Mouse (Mus musculus) lung, embryonic 16.5 days (tissue): Measurements from ENCODE around the gene Bend6. TPM values are rescaled to one million over a fixed set of nuclear protein-coding genes. Genes with fewer than 3 reads are reported as not detected.
"Not testable (repeated sequence)": the region's sequence is repeated elsewhere in the genome, so short reads cannot be mapped to it uniquely, and the experiment has no call there.

Experiments used
- ATAC-seq: fragments of 200-750 bp; cut with Nextera tagmentation; 2 replicates; pipeline ENCODE4 v1.8.0; 2017; ENCODE audit warnings: low read depth, mild to moderate bottlenecking, moderate library complexity
- H3K27ac ChIP-seq: fragments of 300-500 bp; sonication (generic); 2 replicates; pipeline ENCODE4 v1.5.1; 2014; ENCODE audit warnings: mild to moderate bottlenecking, control low read depth, low read length
- H3K27me3 ChIP-seq: fragments of 300-500 bp; sonication (generic); 2 replicates; pipeline ENCODE4 v1.6.1; 2014; ENCODE audit warnings: low read depth, low read length, mixed read lengths; ENCODE audit not compliant: control insufficient read depth, insufficient read depth
- H3K36me3 ChIP-seq: fragments of 300-500 bp; sonication (generic); 2 replicates; pipeline ENCODE4 v1.6.1; 2014; ENCODE audit warnings: low read length; ENCODE audit not compliant: control insufficient read depth, insufficient read depth
- H3K4me1 ChIP-seq: fragments of 300-500 bp; sonication (generic); replicated peaks from 2 replicates; pipeline ENCODE4 v1.6.1; 2014; ENCODE audit warnings: low read length, mixed read lengths; ENCODE audit not compliant: control insufficient read depth, insufficient read depth
- H3K4me2 ChIP-seq: fragments of 300-500 bp; sonication (generic); 2 replicates; pipeline ENCODE4 v1.6.1; 2014; ENCODE audit warnings: low read depth, low read length, control low read depth
- H3K4me3 ChIP-seq: fragments of 300-500 bp; sonication (generic); 2 replicates; pipeline ENCODE4 v1.5.1; 2014; ENCODE audit warnings: mild to moderate bottlenecking, low read length, control low read depth
- H3K9ac ChIP-seq: fragments of 300-500 bp; sonication (generic); 2 replicates; pipeline ENCODE4 v1.6.1; 2014; ENCODE audit warnings: low read length, control low read depth
- H3K9me3 ChIP-seq: fragments of 300-500 bp; sonication (generic); 2 replicates; pipeline ENCODE4 v1.6.1; 2016; ENCODE audit warnings: low read length; ENCODE audit not compliant: control insufficient read depth
- WGBS: fragments of 180-500 bp; shearing (Covaris S2); extraction: QIAGEN DNeasy Blood & Tissue Kit; methylation state at CpG from one replicate; pipeline ENCODE4 v1.1.7; 2014; 5-methylcytosine and 5-hydroxymethylcytosine counted together
- polyA plus RNA-seq: library from polyadenylated mRNA; unstranded; fragments of >200 nt; fragmentation: Nextera tagmentation; extraction: Ambion mirVana; gene quantifications from 2 replicates; pipeline ENCODE4 v1.2.1, GENCODE M21; 2015

Gene Bend6
- polyA plus RNA-seq, 1 experiment from 2014 or later, result 0.41 TPM

DNA sequence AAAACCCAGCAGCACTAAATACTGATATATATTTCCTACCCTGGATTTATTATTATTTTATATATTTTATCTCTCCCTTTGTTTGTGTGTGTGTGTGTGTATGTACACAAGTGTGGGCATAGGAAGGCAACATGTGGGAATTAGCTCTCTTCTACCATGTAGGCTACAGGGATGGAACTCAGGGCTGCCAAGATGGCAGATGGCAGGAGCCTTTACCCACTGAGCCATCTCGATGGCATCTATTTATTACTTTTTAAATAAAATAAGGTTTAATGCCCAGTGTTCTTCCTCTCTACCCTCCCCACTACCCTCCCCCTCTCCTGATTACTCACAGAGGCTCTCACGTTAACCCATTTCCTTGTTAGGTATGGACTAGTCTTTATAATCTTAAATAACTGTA, 38.6 kb downstream of the Bend6 start:
- Histone ChIP-seq H3K4me2 (no peak overlapping the region), H3K27me3 (no peaks in the 10 kb centered on the region), H3K27ac (no peak overlapping the region), H3K4me3 (no peak overlapping the region), H3K9ac (no peak overlapping the region), H3K4me1 (no peaks in the 10 kb centered on the region), H3K36me3 (no peaks in the 10 kb centered on the region), H3K9me3 (no peaks in the 10 kb centered on the region)
- 68% methylated on average over 2 of the region's 2 CpGs for WGBS
- ATAC-seq, result no peak

DNA sequence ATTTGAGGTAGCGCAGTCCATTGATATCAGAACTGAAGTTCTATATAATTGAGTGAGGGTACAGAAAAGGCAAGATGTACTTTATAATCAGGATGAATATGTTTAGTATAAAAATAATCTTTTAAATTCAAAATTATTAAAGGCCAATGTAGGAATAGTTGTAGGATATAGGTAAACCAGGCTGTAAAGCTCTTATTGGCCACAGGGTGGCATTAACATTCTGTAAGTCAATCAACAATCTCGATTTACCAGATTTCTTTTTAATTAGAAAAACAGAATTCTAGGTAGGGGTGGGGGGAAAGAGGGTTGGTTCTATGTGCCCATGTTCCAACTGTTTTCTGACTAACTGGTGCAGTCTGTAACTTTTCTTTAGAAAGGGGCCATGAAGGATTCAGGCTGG, 60.8 kb downstream of the Bend6 start:
- no peak overlapping the region for H3K9ac ChIP-seq
- ATAC-seq, result no peak
- H3K4me1 ChIP-seq, result no peaks in the 10 kb centered on the region
- H3K4me3 ChIP-seq, result no peak overlapping the region
- no peak overlapping the region for H3K27ac ChIP-seq
- no peaks in the 10 kb centered on the region for H3K36me3 ChIP-seq
- 92% methylated on average over 2 of the region's 2 CpGs for WGBS
- H3K9me3 ChIP-seq, result no peaks in the 10 kb centered on the region
- no peaks in the 10 kb centered on the region for H3K27me3 ChIP-seq
- H3K4me2 ChIP-seq, result no peak overlapping the region

DNA sequence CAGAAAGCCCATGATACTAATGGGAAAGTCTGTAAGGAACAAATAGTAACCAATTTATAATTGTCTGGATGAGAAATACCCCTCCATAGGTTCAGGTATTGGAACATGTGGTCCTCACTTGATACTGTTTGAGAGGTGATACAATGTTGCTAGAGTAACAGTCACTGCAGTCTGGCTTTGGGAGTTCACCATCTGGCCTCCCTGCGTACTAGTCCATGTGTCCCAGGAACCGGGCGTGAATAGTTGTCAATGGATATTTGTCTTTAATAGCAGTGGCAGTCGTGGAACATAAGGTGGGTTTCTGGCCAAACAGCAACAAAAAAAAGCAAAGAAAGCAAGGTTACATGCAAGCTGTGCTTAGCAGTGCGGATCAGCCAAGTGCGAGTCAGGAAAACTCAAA, 63.8 kb downstream of the Bend6 start:
- no peak for ATAC-seq
- H3K36me3 ChIP-seq, result no peaks in the 10 kb centered on the region
- WGBS, result 74% methylated on average over 6 of the region's 6 CpGs

DNA sequence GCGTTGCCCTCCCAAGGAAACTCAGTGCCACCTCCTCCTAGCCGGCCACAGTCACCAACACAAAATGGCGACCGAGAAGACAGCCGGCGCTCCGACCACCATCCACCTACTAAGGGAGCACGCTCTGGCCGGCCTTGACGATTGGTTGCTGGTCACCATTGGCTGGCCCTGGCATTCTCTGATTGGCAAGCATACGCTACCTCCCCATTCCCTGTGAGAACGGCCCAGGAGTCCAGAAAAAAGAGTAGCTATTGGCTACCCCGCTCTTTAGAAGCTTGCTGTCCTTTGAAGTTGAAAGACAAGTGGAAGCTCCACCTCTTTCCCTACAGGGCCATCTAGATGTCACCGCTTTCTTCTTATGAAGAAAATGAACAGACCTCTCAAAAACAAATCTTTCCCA, 68.7 kb downstream of the Bend6 start:
- not testable (repeated sequence) for H3K27me3 ChIP-seq, H3K9me3 ChIP-seq, ATAC-seq, H3K4me1 ChIP-seq, H3K36me3 ChIP-seq, H3K4me3 ChIP-seq, H3K4me2 ChIP-seq, H3K9ac ChIP-seq, H3K27ac ChIP-seq
- 95% methylated on average over 14 of the region's 14 CpGs for WGBS

More for the DNA sequence above, 63.8 kb downstream of the Bend6 start:
- Histone ChIP-seq H3K4me2 (no peak overlapping the region), H3K4me3 (no peak overlapping the region), H3K4me1 (no peaks in the 10 kb centered on the region), H3K9ac (no peak overlapping the region), H3K9me3 (no peaks in the 10 kb centered on the region), H3K27ac (no peak overlapping the region), H3K27me3 (no peaks in the 10 kb centered on the region)

DNA sequence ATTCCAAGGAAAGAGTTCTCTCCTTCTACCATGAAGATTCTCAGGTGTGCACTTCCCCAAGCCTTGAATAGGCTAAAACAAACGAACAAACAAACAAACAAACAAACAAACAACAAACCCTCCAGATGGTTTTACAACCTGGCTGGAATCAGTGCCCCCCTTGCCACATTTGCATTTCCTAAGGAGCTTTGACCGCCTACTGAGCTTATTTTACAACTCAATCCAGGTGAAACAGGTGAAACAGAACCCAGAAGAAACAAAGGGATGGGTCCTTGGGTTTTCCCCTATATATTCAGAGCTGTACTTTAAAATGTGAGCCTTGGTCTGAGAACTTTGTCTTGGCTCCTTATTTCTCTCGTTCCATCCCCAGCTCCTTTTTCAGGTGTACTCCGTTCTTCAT, 77.0 kb downstream of the Bend6 start:
- Histone ChIP-seq H3K4me1 (no peaks in the 10 kb centered on the region), H3K4me2 (no peak overlapping the region), H3K27me3 (no peaks in the 10 kb centered on the region), H3K36me3 (no peaks in the 10 kb centered on the region), H3K4me3 (no peak overlapping the region), H3K9me3 (no peaks in the 10 kb centered on the region), H3K9ac (no peak overlapping the region), H3K27ac (no peak overlapping the region)
- ATAC-seq, result no peak
- 69% methylated on average over 4 of the region's 4 CpGs for WGBS

DNA sequence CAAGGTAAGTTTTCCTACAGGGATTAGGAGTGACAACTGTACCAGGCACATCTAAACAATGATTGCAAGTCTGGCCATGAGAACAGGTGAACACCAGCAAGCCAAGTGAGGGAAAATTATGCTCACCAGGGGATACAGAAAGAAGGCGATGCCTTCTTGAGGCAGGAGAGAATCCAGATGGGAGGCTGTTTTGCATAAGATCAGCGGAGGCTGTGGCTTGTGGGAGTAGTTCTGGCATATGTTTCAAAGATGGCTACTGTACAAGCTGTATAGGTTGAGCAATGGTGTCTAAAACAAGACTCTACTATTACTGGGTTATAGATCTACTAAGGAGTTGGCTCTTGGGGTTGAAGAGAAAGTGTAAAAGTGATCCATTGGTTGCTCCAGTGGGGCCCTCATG, 89.7 kb downstream of the Bend6 start:
- Histone ChIP-seq H3K36me3 (no peaks in the 10 kb centered on the region; the same call in 1 of the 2 replicates), H3K9ac (no peak overlapping the region), H3K27ac (no peak overlapping the region), H3K4me2 (no peak overlapping the region), H3K4me3 (no peak overlapping the region), H3K9me3 (no peaks in the 10 kb centered on the region), H3K27me3 (no peaks in the 10 kb centered on the region), H3K4me1 (peaks cover 7% of the 10 kb centered on the region)
- ATAC-seq, result no peak
- 81% methylated on average over 2 of the region's 2 CpGs for WGBS

DNA sequence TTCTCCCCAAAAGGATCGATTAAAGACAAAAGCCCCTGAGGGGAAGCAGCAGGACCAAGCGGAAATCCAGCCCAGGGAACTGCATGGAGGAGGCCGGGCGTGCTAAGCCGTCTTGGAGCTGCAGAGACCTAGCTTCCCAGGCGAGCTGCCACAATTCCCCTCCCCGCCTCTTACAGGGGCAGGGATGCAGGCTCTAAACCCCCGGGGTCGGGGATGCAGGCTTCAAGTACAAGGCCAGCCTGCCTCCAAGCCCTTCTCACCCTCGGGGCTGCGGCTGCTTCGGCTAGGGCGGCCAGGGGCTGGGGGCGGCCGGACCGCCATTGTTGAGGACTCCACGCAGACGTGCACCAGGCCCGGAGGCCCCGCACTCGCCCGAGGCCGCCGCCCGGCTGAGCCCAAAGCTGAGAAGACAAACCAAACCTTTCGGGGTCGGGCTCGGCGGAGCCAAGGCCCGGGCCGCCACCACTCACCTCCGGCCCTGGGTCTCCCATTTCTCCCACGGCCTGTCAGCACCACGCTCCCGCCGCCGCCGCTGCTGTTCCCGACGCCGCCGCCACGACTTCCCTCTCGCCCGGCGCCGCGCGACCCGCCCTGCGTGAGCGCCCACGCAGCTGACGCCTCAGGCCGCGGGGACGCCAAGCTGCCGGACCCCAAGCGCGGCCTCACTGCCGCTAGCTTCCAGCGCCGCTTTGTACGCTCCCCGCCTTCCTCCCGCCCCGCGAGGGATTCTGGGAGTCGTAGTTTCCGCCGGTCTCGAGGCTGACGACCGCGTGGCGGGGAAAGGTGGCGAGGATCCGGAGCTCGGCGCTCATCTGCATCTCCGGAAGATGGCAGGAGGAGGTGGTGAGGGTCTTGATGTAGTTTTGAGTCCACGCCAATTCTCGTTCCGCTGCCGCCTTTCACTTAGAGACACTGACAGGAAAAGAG, 93.5 kb downstream of the Bend6 start, which contains the start of gene Zfp451:
Gene Zfp451, minus strand, starts transcription at position 728 of the 927 bp plus-strand sequence.
- ATAC-seq, result peak; percentile 97
- Histone ChIP-seq H3K27me3 (no peaks in the 10 kb centered on the region), H3K4me1 (peaks cover 12% of the 10 kb centered on the region), H3K4me2 (peak within 1 kb of the TSS; percentile 56), H3K36me3 (peaks cover 12% of the 10 kb centered on the region), H3K4me3 (peak within 1 kb of the TSS; percentile 74), H3K9ac (peak within 1 kb of the TSS; percentile 91), H3K27ac (peak within 1 kb of the TSS; percentile 85), H3K9me3 (no peaks in the 10 kb centered on the region)
- under 1% methylated on average over 82 of the region's 85 CpGs for WGBS

DNA sequence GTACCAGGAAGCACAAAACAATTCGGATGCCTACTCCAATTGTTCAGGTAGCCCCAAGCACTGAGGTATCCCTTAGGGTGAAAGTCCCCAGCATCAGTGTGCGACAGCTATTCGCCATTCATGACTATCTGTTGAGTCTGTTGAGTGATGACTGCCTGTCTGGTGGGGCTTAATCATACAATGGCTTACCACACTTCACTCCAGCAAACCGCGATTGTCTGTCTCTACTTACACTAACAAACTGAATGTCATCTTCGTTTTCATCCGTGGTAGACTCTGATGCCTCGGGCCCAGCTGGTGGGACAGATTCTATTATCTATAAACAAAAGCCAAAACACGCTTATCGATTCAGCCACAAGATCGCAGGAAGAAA, 94.1 kb downstream of the Bend6 start:
- Histone ChIP-seq H3K4me2 (peak overlapping the region; percentile 56), H3K4me3 (peak overlapping the region; percentile 74), H3K27me3 (no peaks in the 10 kb centered on the region), H3K4me1 (peaks cover 12% of the 10 kb centered on the region), H3K27ac (peak overlapping the region; percentile 85), H3K9me3 (no peaks in the 10 kb centered on the region), H3K36me3 (peaks cover 16% of the 10 kb centered on the region), H3K9ac (peak overlapping the region; percentile 91)
- ATAC-seq, result no peak
- WGBS, result 6% methylated on average over 11 of the region's 11 CpGs

DNA sequence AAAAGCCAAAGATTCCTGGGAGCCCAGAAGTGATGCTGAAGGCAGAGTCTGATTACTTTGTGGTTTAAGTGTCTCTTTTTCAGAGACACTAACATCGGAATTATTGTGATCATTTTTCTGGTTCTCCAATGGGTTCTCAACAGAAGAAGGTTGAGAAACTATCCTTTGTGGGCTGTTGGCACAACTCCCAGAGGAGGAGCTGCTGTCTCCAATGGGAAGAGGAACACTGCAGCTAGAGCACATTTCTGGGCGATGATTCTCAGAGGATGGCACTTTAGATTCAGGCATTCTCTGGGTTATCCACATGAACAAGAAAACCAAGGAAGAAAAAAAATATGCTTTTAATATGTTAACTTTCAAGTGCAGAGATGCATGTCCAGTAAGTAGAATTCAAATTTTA, 104.3 kb downstream of the Bend6 start:
- Histone ChIP-seq H3K9ac (no peak overlapping the region), H3K36me3 (peaks cover 52% of the 10 kb centered on the region), H3K4me3 (no peak overlapping the region), H3K4me1 (no peaks in the 10 kb centered on the region), H3K27me3 (no peaks in the 10 kb centered on the region), H3K4me2 (no peak overlapping the region), H3K27ac (no peak overlapping the region), H3K9me3 (no peaks in the 10 kb centered on the region)
- 95% methylated on average over 2 of the region's 2 CpGs for WGBS
- no peak for ATAC-seq
